Comparison of ENCODE assay signal across 8 mouse cellular contexts in genomic region chr11:22617204-22617874, GRCm38 (mm10).
DNase-seq lines count a peak whose midpoint lies in the region; ATAC-seq and TF ChIP-seq lines count a peak whose summit lies in the region.

No protein-coding gene starts in this region.

- peak; percentile 95 for TF ChIP-seq CTCF in bone marrow, adult 2 months (IDR thresholded peaks at IDR 0.05; ENCODE audit: control insufficient read depth, insufficient read depth, low read length)
- peak; percentile 97 for TF ChIP-seq CTCF in liver, adult 2 months (IDR thresholded peaks at IDR 0.05; ENCODE audit: low read depth, low read length)

- H3K36me3 ChIP-seq in embryonic facial prominence, embryonic 15.5 days, result no peaks in the 10 kb centered on the region
- no peaks in the 10 kb centered on the region for H3K36me3 ChIP-seq in heart, embryonic 11.5 days (ENCODE audit: control insufficient read depth, insufficient read depth, low read length)
- H3K36me3 ChIP-seq in kidney, embryonic 16.5 days (ENCODE audit: insufficient read depth, low read length), result no peaks in the 10 kb centered on the region
- H3K36me3 ChIP-seq in liver, adult 2 months (ENCODE audit: control insufficient read depth, insufficient read depth, low read length), result no peaks in the 10 kb centered on the region

- peak; percentile 84 for ATAC-seq in embryonic facial prominence, embryonic 15.5 days (ENCODE audit: insufficient number of reproducible peaks, low FRiP score, low TSS enrichment, low read depth)
- peak; percentile 63; the same call in 1 of the 2 replicates for ATAC-seq in heart, embryonic 11.5 days (replicated peaks; ENCODE audit: insufficient number of reproducible peaks, low FRiP score, low TSS enrichment)
- ATAC-seq in kidney, embryonic 16.5 days (ENCODE audit: low FRiP score, low TSS enrichment), result peak; percentile 96
- peak; percentile 87 for ATAC-seq in monocyte, adult 5-6 weeks (replicated peaks; ENCODE audit: insufficient number of reproducible peaks, low FRiP score, low TSS enrichment, poor library complexity, severe bottlenecking)

- no peak; the same call in 1 of the 2 replicates for TF ChIP-seq POLR2A in bone marrow, adult 2 months (IDR thresholded peaks at IDR 0.05; ENCODE audit: borderline replicate concordance, control insufficient read depth, low read depth, low read length)
- TF ChIP-seq POLR2A in liver, adult 2 months (IDR thresholded peaks at IDR 0.05; ENCODE audit: extremely low read depth, insufficient read depth, low read length), result no peak

- H3K4me3 ChIP-seq in bone marrow, adult 2 months (replicated peaks; ENCODE audit: control insufficient read depth, low read depth, low read length), result peak overlapping the region; percentile 29
- peak overlapping the region; percentile 38 for H3K4me3 ChIP-seq in embryonic facial prominence, embryonic 15.5 days (replicated peaks)
- peak overlapping the region; percentile 36 for H3K4me3 ChIP-seq in heart, embryonic 11.5 days (ENCODE audit: low read depth, low read length)
- peak overlapping the region; percentile 45 for H3K4me3 ChIP-seq in kidney, embryonic 16.5 days (ENCODE audit: low read length)
- H3K4me3 ChIP-seq in liver, adult 2 months (ENCODE audit: insufficient read depth, low read depth, low read length), result peak overlapping the region; percentile 36; the same call in 1 of the 2 replicates

- peak overlapping the region; percentile 65 for H3K4me2 ChIP-seq in embryonic facial prominence, embryonic 15.5 days (replicated peaks)
- H3K4me2 ChIP-seq in heart, embryonic 11.5 days, result peak overlapping the region; percentile 73
- peak overlapping the region; percentile 59 for H3K4me2 ChIP-seq in kidney, embryonic 16.5 days (replicated peaks; ENCODE audit: low read depth, low read length)

- no peak overlapping the region for H3K9ac ChIP-seq in embryonic facial prominence, embryonic 15.5 days
- peak overlapping the region; percentile 44 for H3K9ac ChIP-seq in heart, embryonic 11.5 days (ENCODE audit: low read depth, low read length)
- peak overlapping the region; percentile 53 for H3K9ac ChIP-seq in kidney, embryonic 16.5 days (replicated peaks; ENCODE audit: low read length)
- H3K9ac ChIP-seq in liver, adult 2 months (ENCODE audit: low read depth, low read length), result peak overlapping the region; percentile 52

- H3K27me3 ChIP-seq in embryonic facial prominence, embryonic 15.5 days, result no peaks in the 10 kb centered on the region
- H3K27me3 ChIP-seq in heart, embryonic 11.5 days (ENCODE audit: control insufficient read depth, insufficient read depth, low read length), result no peaks in the 10 kb centered on the region
- no peaks in the 10 kb centered on the region for H3K27me3 ChIP-seq in kidney, embryonic 16.5 days (ENCODE audit: insufficient read depth, low read length)
- no peaks in the 10 kb centered on the region for H3K27me3 ChIP-seq in liver, adult 2 months (ENCODE audit: control insufficient read depth, insufficient read depth, low read length)

- no peak overlapping the region for H3K27ac ChIP-seq in bone marrow, adult 2 months (ENCODE audit: control insufficient read depth, insufficient read depth, low read depth, low read length, poor library complexity)
- H3K27ac ChIP-seq in embryonic facial prominence, embryonic 15.5 days (replicated peaks), result peak overlapping the region; percentile 73
- H3K27ac ChIP-seq in heart, embryonic 11.5 days (ENCODE audit: low read depth, low read length), result no peak overlapping the region
- 0 out of 2 replicates have a peak overlapping the region, but pooled peaks have one; percentile 48 for H3K27ac ChIP-seq in kidney, embryonic 16.5 days (ENCODE audit: low read length)
- H3K27ac ChIP-seq in liver, adult 2 months (replicated peaks; ENCODE audit: insufficient read depth, low read depth, low read length), result 0 out of 2 replicates have a peak overlapping the region, but pooled peaks have one; percentile 5

- H3K4me1 ChIP-seq in bone marrow, adult 2 months (ENCODE audit: control insufficient read depth, insufficient read depth, low read length), result no peaks in the 10 kb centered on the region
- H3K4me1 ChIP-seq in embryonic facial prominence, embryonic 15.5 days, result peaks cover 11% of the 10 kb centered on the region
- peaks cover 7% of the 10 kb centered on the region; the same call in 1 of the 2 replicates for H3K4me1 ChIP-seq in heart, embryonic 11.5 days (ENCODE audit: control insufficient read depth, insufficient read depth, low read length)
- peaks cover 5% of the 10 kb centered on the region; the same call in 1 of the 2 replicates for H3K4me1 ChIP-seq in kidney, embryonic 16.5 days (ENCODE audit: insufficient read depth, low read length)
- H3K4me1 ChIP-seq in liver, adult 2 months (ENCODE audit: control insufficient read depth, insufficient read depth, low read length), result no peaks in the 10 kb centered on the region

- peak; percentile 87 for DNase-seq in A20 (ENCODE audit: low read depth, low spot score)
- DNase-seq in liver, adult 2 months (ENCODE audit: extremely low read depth, low read depth, low spot score), result peak; percentile 66
- peak; percentile 65 to 66 for DNase-seq in spleen, postnatal 36 days (ENCODE audit: low spot score in 2 of 2)

- H3K79me2 ChIP-seq in liver, adult 2 months (ENCODE audit: control insufficient read depth, insufficient read depth, low read length), result no peaks in the 10 kb centered on the region

- H3K9me3 ChIP-seq in embryonic facial prominence, embryonic 15.5 days (replicated peaks), result no peaks in the 10 kb centered on the region
- no peaks in the 10 kb centered on the region for H3K9me3 ChIP-seq in heart, embryonic 11.5 days (replicated peaks; ENCODE audit: control insufficient read depth, low read length)
- peaks cover 5% of the 10 kb centered on the region; the same call in 1 of the 2 replicates for H3K9me3 ChIP-seq in kidney, embryonic 16.5 days (ENCODE audit: low read length)

- 8% methylated on average over 21 of the region's 21 CpGs for WGBS in bone marrow, adult 2 months
- 5% methylated on average over 21 of the region's 21 CpGs for WGBS in embryonic facial prominence, embryonic 15.5 days
- 12% methylated on average over 21 of the region's 21 CpGs for WGBS in heart, embryonic 11.5 days (ENCODE audit: insufficient replicate concordance)
- 8% methylated on average over 21 of the region's 21 CpGs for WGBS in kidney, embryonic 16.5 days
- WGBS in liver, adult 2 months, result 11% methylated on average over 21 of the region's 21 CpGs

Comparison
In these comparisons a context has a peak if more than half of its experiments do, and no peak if none do; other contexts are left out.
1. H3K27ac ChIP-seq: peak in embryonic facial prominence, embryonic 15.5 days (single experiment), kidney, embryonic 16.5 days (single experiment) and liver, adult 2 months (single experiment); none in bone marrow, adult 2 months (single experiment) and heart, embryonic 11.5 days (single experiment).
2. Peak in every context shown above with its lines, with median percentiles within 50 percentile points of each other: DNase-seq, H3K4me3 ChIP-seq, ATAC-seq and H3K4me2 ChIP-seq.